Mouse (Mus musculus) lung, embryonic 14.5 days (tissue): ENCODE measurements around the gene Zc2hc1b. TPM values are rescaled to one million over a fixed set of nuclear protein-coding genes. Genes with fewer than 3 reads are reported as not detected.
A peak's percentile ranks its signal among the peaks of the same experiment; 100 is the strongest.

Experiments used
- ATAC-seq: fragments of 200-750 bp; cut with Nextera tagmentation; 2 replicates; pipeline ENCODE4 v1.8.0; 2017; ENCODE audit warnings: mild to moderate bottlenecking, moderate TSS enrichment, moderate library complexity; ENCODE audit not compliant: insufficient read depth
- DNase-seq: peaks from one replicate; pipeline ENCODE4 v3.0.0-alpha.2; 2015
- H3K27ac ChIP-seq: fragments of 300-500 bp; sonication (generic); 2 replicates; pipeline ENCODE4 v1.5.1; 2014; ENCODE audit warnings: low read depth, mild to moderate bottlenecking, moderate library complexity
- H3K27me3 ChIP-seq: fragments of 300-500 bp; sonication (generic); 2 replicates; pipeline ENCODE4 v1.6.1; 2014; ENCODE audit warnings: low read length, control low read depth; ENCODE audit not compliant: insufficient read depth
- H3K36me3 ChIP-seq: fragments of 300-500 bp; sonication (generic); 2 replicates; pipeline ENCODE4 v1.6.1; 2014; ENCODE audit warnings: control low read depth; ENCODE audit not compliant: insufficient read depth
- H3K4me1 ChIP-seq: fragments of 300-500 bp; sonication (generic); 2 replicates; pipeline ENCODE4 v1.6.1; 2014; ENCODE audit warnings: antibody characterized with exemption, control low read depth; ENCODE audit not compliant: insufficient read depth
- H3K4me2 ChIP-seq: fragments of 300-500 bp; sonication (generic); 2 replicates; pipeline ENCODE4 v1.6.1; 2014; ENCODE audit warnings: mild to moderate bottlenecking
- H3K4me3 ChIP-seq: fragments of 300-500 bp; sonication (generic); 2 replicates; pipeline ENCODE4 v1.5.1; 2014; ENCODE audit warnings: low read depth, low read length
- H3K9ac ChIP-seq: fragments of 300-500 bp; sonication (generic); 2 replicates; pipeline ENCODE4 v1.6.1; 2014
- H3K9me3 ChIP-seq: fragments of 300-500 bp; sonication (generic); 2 replicates; pipeline ENCODE4 v1.6.1; 2016; ENCODE audit warnings: low read depth, low read length, control low read depth
- CTCF ChIP-seq: IDR thresholded peaks from 2 replicates; pipeline ENCODE4 v1.5.1; 2016; ENCODE audit warnings: antibody characterized with exemption, low read depth
- WGBS: fragments of 180-500 bp; shearing (Covaris S2); extraction: QIAGEN DNeasy Blood & Tissue Kit; methylation state at CpG from one replicate; pipeline ENCODE4 v1.1.7; 2014; 5-methylcytosine and 5-hydroxymethylcytosine counted together
- polyA plus RNA-seq: library from polyadenylated mRNA; unstranded; fragments of >200 nt; fragmentation: Nextera tagmentation; extraction: Ambion mirVana; gene quantifications from 2 replicates; pipeline ENCODE4 v1.2.1, GENCODE M21; 2014

Zc2hc1b gene
- polyA plus RNA-seq, 1 experiment from 2014 or later, result not detected

GRCm38 (mm10) chr10:13113641-13114040 lies 64.2 kb downstream of the Zc2hc1b start:
- Histone ChIP-seq H3K36me3 (peaks cover 17% of the 10 kb centered on the region; the same call in 1 of the 2 replicates), H3K4me1 (peaks cover 8% of the 10 kb centered on the region), H3K4me2 (no peak overlapping the region), H3K9me3 (no peaks in the 10 kb centered on the region), H3K9ac (no peak overlapping the region), H3K4me3 (no peak overlapping the region), H3K27ac (no peak overlapping the region), H3K27me3 (no peaks in the 10 kb centered on the region)
- ATAC-seq (no peak), DNase-seq (no peak)
- TF ChIP-seq CTCF, result no peak
- WGBS, result 82% methylated on average over 4 of the region's 4 CpGs

- Histone ChIP-seq H3K4me1 (peaks cover 8% of the 10 kb centered on the region), H3K4me3 (no peak overlapping the region), H3K36me3 (peaks cover 20% of the 10 kb centered on the region; the same call in 1 of the 2 replicates), H3K9me3 (no peaks in the 10 kb centered on the region), H3K4me2 (no peak overlapping the region), H3K27ac (no peak overlapping the region), H3K9ac (no peak overlapping the region), H3K27me3 (no peaks in the 10 kb centered on the region)
- TF ChIP-seq CTCF, result no peak
- DNase-seq (no peak), ATAC-seq (no peak)
- 33% methylated on average over 3 of the region's 3 CpGs for WGBS
These were observed 65.0 kb downstream of the Zc2hc1b start for GRCm38 (mm10) chr10:13112849-13113248.

- no peak overlapping the region for H3K27ac ChIP-seq
- 30% methylated on average over 1 of the region's 1 CpGs for WGBS
- ATAC-seq (no peak), DNase-seq (no peak)
- H3K27me3 ChIP-seq, result no peaks in the 10 kb centered on the region
- no peak overlapping the region for H3K9ac ChIP-seq
- H3K36me3 ChIP-seq, result peaks cover 17% of the 10 kb centered on the region; the same call in 1 of the 2 replicates
- no peak overlapping the region for H3K4me3 ChIP-seq
- no peaks in the 10 kb centered on the region for H3K9me3 ChIP-seq
- H3K4me1 ChIP-seq, result no peaks in the 10 kb centered on the region
- H3K4me2 ChIP-seq, result no peak overlapping the region
- TF ChIP-seq CTCF, result no peak
These were observed 68.0 kb downstream of the Zc2hc1b start for GRCm38 (mm10) chr10:13109781-13110180.

- H3K27ac ChIP-seq, result no peak overlapping the region
- no peak for TF ChIP-seq CTCF
- no peaks in the 10 kb centered on the region for H3K27me3 ChIP-seq
- no peak overlapping the region for H3K9ac ChIP-seq
- ATAC-seq (no peak), DNase-seq (no peak)
- no peak overlapping the region for H3K4me2 ChIP-seq
- H3K4me3 ChIP-seq, result no peak overlapping the region
- 65% methylated on average over 4 of the region's 4 CpGs for WGBS
- peaks cover 13% of the 10 kb centered on the region; the same call in 1 of the 2 replicates for H3K36me3 ChIP-seq
- no peaks in the 10 kb centered on the region for H3K9me3 ChIP-seq
- H3K4me1 ChIP-seq, result no peaks in the 10 kb centered on the region
These were observed 69.0 kb downstream of the Zc2hc1b start for GRCm38 (mm10) chr10:13108847-13109246.

GRCm38 (mm10) chr10:13108021-13108548 lies 69.7 kb downstream of the Zc2hc1b start:
- TF ChIP-seq CTCF, result no peak
- peaks cover 13% of the 10 kb centered on the region; the same call in 1 of the 2 replicates for H3K36me3 ChIP-seq
- no peak for DNase-seq
- ATAC-seq, result no peak
- peak overlapping the region; percentile 6; the same call in 1 of the 2 replicates for H3K9ac ChIP-seq
- no peaks in the 10 kb centered on the region for H3K9me3 ChIP-seq
- WGBS, result 46% methylated on average over 7 of the region's 7 CpGs
- H3K27ac ChIP-seq, result peak overlapping the region; percentile 78
- H3K4me2 ChIP-seq, result no peak overlapping the region
- H3K4me3 ChIP-seq, result no peak overlapping the region
- 0 out of 2 replicates have a peak, but pooled peaks cover 1% of the 10 kb centered on the region for H3K4me1 ChIP-seq
- H3K27me3 ChIP-seq, result no peaks in the 10 kb centered on the region

- Histone ChIP-seq H3K4me3 (no peak overlapping the region), H3K27ac (peak overlapping the region; percentile 78), H3K27me3 (no peaks in the 10 kb centered on the region), H3K9ac (no peak overlapping the region), H3K4me1 (0 out of 2 replicates have a peak, but pooled peaks cover 3% of the 10 kb centered on the region), H3K9me3 (no peaks in the 10 kb centered on the region), H3K4me2 (no peak overlapping the region), H3K36me3 (peaks cover 13% of the 10 kb centered on the region; the same call in 1 of the 2 replicates)
- ATAC-seq (peak; percentile 59; the same call in 1 of the 2 replicates), DNase-seq (peak; percentile 30)
- WGBS, result 51% methylated on average over 9 of the region's 9 CpGs
- TF ChIP-seq CTCF, result no peak
These were observed 70.8 kb downstream of the Zc2hc1b start for GRCm38 (mm10) chr10:13106909-13107624.

GRCm38 (mm10) chr10:13103838-13104237 lies 74.0 kb downstream of the Zc2hc1b start:
- Histone ChIP-seq H3K9me3 (no peaks in the 10 kb centered on the region), H3K27me3 (no peaks in the 10 kb centered on the region), H3K4me1 (peaks cover 10% of the 10 kb centered on the region), H3K27ac (no peak overlapping the region), H3K36me3 (peaks cover 10% of the 10 kb centered on the region; the same call in 1 of the 2 replicates), H3K4me3 (no peak overlapping the region), H3K4me2 (no peak overlapping the region), H3K9ac (no peak overlapping the region)
- 68% methylated on average over 4 of the region's 4 CpGs for WGBS
- TF ChIP-seq CTCF, result no peak
- DNase-seq, result no peak
- no peak for ATAC-seq
